Mouse (Mus musculus) Patski (cell line): ENCODE measurements at regions not wholly inside any gene's neighbourhood (a gene's known extent, or its start where the extent isn't known, plus 50 kb on each side); places are given as distances from the start of the nearest gene placed in this dataset.

Source experiments
- ATAC-seq: fragments of 100-300 bp; one replicate; pipeline ENCODE4 v1.8.0; 2021
- CTCF ChIA-PET: fragments of 350-600 bp; sonication (Branson Sonifier 250); formaldehyde crosslinking; loops from one replicate; lab custom pipeline; 2022; ENCODE audit warnings: inconsistent platforms; lab: Charles Lee
- POLR2A ChIA-PET: fragments of 350-600 bp; sonication (Branson Sonifier 250); formaldehyde crosslinking; loops from one replicate; lab custom pipeline; 2022; ENCODE audit warnings: antibody characterized with exemption, inconsistent platforms; lab: Charles Lee
- DNase-seq: peaks from one replicate; pipeline ENCODE4 v3.0.0-alpha.2; 2011; ENCODE audit warnings: low read depth, low spot score
- H3K27me3 ChIP-seq: fragments of 371-371 bp; one replicate; pipeline ENCODE4 v1.5.1; 2021
- CTCF ChIP-seq: fragments of 100-300 bp; IDR thresholded peaks from one replicate; pipeline ENCODE4 v1.5.1; 2021
- in situ Hi-C: fragments of 300-500 bp; cut with MboI; formaldehyde crosslinking; loops from 3 replicates; pipeline ENCODE4 v1.11.1; 2018; ENCODE audit warnings: low pct_unique_long_range_greater_than_20kb, mixed read lengths

DNA sequence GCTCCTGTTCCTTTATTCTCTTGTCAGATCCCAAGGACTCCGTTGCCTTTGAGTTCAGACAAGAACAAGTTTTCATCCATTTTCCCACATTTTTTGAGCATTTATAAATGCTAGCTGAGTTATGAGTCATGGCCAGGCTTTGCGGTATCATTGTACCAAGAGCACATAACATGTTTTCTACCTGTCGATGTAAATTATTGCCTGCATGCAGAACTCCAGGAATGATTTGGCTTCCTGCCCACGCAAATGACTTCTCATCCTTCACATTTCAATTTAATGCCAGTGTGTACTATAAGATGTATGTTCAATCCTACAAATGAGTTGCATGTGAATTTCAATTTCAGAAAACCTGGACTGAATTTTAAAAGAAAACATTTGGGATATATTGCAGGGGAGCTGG is 285.0 kb upstream of the Rbms1 start:
- no peaks in the 10 kb centered on the region for H3K27me3 ChIP-seq
- POLR2A ChIA-PET, result no interaction called here
- DNase-seq, result no peak
- in situ Hi-C loops, result no loop called here
- no peak for ATAC-seq
- CTCF ChIA-PET, result interaction anchor here (1.5 kb wide), 1 partner anchor 109 kb away, joined by 4 read pairs; no protein-coding TSS in a partner anchor
- TF ChIP-seq CTCF, result no peak

GRCm38 (mm10) chr2:61247336-61247735 is 284.3 kb upstream of the Rbms1 start:
- ATAC-seq (no peak), DNase-seq (no peak)
- CTCF ChIA-PET, result interaction anchor here (1.2 to 1.5 kb wide), 2 partner anchors 20 to 108 kb away, joined by 3 to 4 read pairs; no protein-coding TSS in a partner anchor
- in situ Hi-C loops, result no loop called here
- no peak for TF ChIP-seq CTCF
- no peaks in the 10 kb centered on the region for H3K27me3 ChIP-seq
- POLR2A ChIA-PET, result interaction anchor here (0.6 kb wide), 1 partner anchor 59 kb away, joined by 4 read pairs; no protein-coding TSS in a partner anchor

- DNase-seq, result no peak
- ATAC-seq, result no peak
- POLR2A ChIA-PET, result no interaction called here
- CTCF ChIA-PET, result interaction anchor here (1.2 to 1.5 kb wide), 2 partner anchors 20 to 107 kb away, joined by 3 to 4 read pairs; no protein-coding TSS in a partner anchor
- in situ Hi-C loops, result no loop called here
- no peaks in the 10 kb centered on the region for H3K27me3 ChIP-seq
- TF ChIP-seq CTCF, result no peak
Observed at GRCm38 (mm10) chr2:61246691-61247258, 283.8 kb upstream of the Rbms1 start.

GRCm38 (mm10) chr2:61245526-61245925 is 282.5 kb upstream of the Rbms1 start:
- in situ Hi-C loops, result no loop called here
- DNase-seq (no peak), ATAC-seq (no peak)
- POLR2A ChIA-PET, result no interaction called here
- CTCF ChIA-PET, result interaction anchor here (1.5 kb wide), 1 partner anchor 297 kb away, joined by 3 read pairs; no protein-coding TSS in a partner anchor
- no peaks in the 10 kb centered on the region for H3K27me3 ChIP-seq
- no peak for TF ChIP-seq CTCF

GRCm38 (mm10) chr2:61221676-61222075 is 258.7 kb upstream of the Rbms1 start:
- ATAC-seq (no peak), DNase-seq (no peak)
- ChIA-PET POLR2A (interaction anchor here (0.7 kb wide), 1 partner anchor 16 kb away, joined by 3 read pairs; no protein-coding TSS in a partner anchor), CTCF (interaction anchor here (1.4 to 1.7 kb wide), 2 partner anchors 16 to 50 kb away, joined by 3 to 4 read pairs; no protein-coding TSS in a partner anchor)
- no peak for TF ChIP-seq CTCF
- in situ Hi-C loops, result no loop called here
- H3K27me3 ChIP-seq, result no peaks in the 10 kb centered on the region

- no peak for DNase-seq
- ChIA-PET CTCF (interaction anchor here (1.4 to 1.7 kb wide), 2 partner anchors 17 to 51 kb away, joined by 3 to 4 read pairs; no protein-coding TSS in a partner anchor), POLR2A (no interaction called here)
- no peaks in the 10 kb centered on the region for H3K27me3 ChIP-seq
- in situ Hi-C loops, result no loop called here
- ATAC-seq, result no peak
- TF ChIP-seq CTCF, result no peak
Observed at GRCm38 (mm10) chr2:61221157-61221556, 258.2 kb upstream of the Rbms1 start.

DNA sequence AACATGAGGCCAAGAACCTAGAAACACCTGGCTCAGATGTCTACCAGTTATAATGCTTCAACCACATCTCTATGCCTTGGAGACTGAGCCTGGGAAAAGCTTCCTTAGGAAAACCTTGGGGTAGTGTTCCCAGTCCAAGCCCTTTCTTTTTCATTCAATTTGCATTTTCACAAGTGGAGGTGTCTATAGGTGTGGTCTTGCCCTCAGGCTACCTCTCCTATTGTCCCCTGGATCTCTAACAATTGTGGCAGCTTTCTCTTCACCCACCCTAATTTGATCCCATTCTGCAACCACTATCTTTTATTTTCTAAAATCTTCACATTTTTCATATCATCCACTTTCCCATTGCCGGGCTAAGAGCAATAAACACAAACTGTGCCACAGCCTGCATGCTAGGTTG is 251.0 kb upstream of the Rbms1 start:
- ChIA-PET CTCF (no interaction called here), POLR2A (no interaction called here)
- in situ Hi-C loops, result no loop called here
- no peak for TF ChIP-seq CTCF
- DNase-seq, result no peak
- H3K27me3 ChIP-seq, result no peaks in the 10 kb centered on the region
- no peak for ATAC-seq

DNA sequence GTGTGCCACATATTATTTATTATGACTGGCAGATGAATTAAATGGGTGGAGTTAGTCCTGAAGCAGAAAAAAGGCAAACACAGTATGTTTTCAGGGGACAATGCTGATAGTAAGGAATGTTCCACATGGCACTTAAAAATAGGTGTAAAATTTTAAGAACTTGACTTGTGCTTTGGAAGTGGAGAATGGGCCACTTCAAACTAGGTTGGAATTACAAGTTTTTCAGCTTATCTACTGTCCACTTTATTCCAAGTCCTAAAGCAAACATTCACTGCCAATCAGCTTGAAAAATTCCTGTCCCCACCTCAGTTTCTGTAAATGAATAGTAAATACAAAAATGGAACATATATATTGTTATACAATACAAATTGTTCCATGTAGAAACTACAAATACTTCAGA is 238.4 kb upstream of the Rbms1 start:
- TF ChIP-seq CTCF, result no peak
- DNase-seq, result no peak
- H3K27me3 ChIP-seq, result no peaks in the 10 kb centered on the region
- ChIA-PET POLR2A (no interaction called here), CTCF (interaction anchor here (1.1 to 1.4 kb wide), 2 partner anchors 14 to 15 kb away, joined by 3 to 4 read pairs; no protein-coding TSS in a partner anchor)
- in situ Hi-C loops, result no loop called here
- ATAC-seq, result no peak

DNA sequence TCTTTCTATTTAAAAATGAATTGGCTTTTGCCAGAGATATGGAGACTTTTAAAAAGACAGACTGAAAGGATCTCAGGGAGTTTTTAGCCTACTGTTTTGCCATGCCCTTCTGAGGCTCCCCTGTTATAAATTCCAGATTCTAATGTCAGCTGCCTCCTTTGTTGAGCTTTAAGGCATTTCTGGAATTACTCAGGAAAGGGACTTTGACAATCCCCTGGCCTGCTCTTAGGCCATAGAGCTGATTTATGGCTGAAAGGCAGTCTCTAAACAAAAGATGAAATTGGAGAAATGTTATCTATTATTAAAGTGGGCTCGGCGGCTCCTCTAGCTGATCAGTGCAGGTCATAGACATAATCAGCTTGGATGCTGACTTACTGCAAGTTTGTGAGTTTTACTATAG is 231.0 kb upstream of the Rbms1 start:
- POLR2A ChIA-PET, result no interaction called here
- no peak for ATAC-seq
- no peak for TF ChIP-seq CTCF
- in situ Hi-C loops, result no loop called here
- CTCF ChIA-PET, result interaction anchor here (1.0 to 1.8 kb wide), 2 partner anchors 10 to 25 kb away, joined by 4 to 5 read pairs; no protein-coding TSS in a partner anchor
- H3K27me3 ChIP-seq, result no peaks in the 10 kb centered on the region
- no peak for DNase-seq

DNA sequence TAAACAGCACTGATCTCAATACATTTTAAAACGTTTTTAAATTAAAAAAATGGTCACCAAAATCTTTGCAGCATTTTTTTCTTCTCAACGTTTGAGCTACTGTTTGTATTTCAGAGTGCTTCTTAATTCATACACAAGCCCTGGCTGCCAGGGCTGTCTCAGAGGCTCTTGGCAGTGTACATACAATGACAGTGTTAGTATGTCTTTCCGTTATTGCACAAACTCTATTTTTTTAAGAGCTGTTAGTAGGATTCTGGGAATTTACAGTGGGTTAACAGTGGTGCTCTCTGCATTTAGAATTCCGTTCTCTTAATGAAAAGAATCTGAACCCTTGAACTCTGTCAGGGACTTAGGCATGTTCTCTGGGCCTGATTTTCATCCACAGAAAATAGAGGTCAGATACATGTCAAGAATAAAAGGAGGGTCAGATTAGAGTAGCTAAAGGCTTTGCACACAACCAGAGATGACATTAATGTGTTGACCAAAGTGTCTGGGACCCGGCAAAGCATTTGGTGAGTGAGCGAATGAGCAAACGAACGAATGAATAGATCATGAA is 219.5 kb upstream of the Rbms1 start:
- ATAC-seq (no peak), DNase-seq (no peak)
- POLR2A ChIA-PET, result no interaction called here
- in situ Hi-C loops, result no loop called here
- CTCF ChIA-PET, result no interaction called here
- no peak for TF ChIP-seq CTCF
- H3K27me3 ChIP-seq, result no peaks in the 10 kb centered on the region

- TF ChIP-seq CTCF, result no peak
- ChIA-PET POLR2A (no interaction called here), CTCF (interaction anchor here (2.2 kb wide), 1 partner anchor 8 kb away, joined by 8 read pairs; no protein-coding TSS in a partner anchor)
- ATAC-seq (no peak), DNase-seq (no peak)
- H3K27me3 ChIP-seq, result no peaks in the 10 kb centered on the region
- in situ Hi-C loops, result no loop called here
Observed at GRCm38 (mm10) chr2:61177801-61178200, 214.8 kb upstream of the Rbms1 start.
